Mouse (Mus musculus) hindbrain, embryonic 13.5 days (tissue): ENCODE measurements around the gene Hoxa13. TPM values are rescaled to one million over a fixed set of nuclear protein-coding genes. Genes with fewer than 3 reads are reported as not detected.

Experiments used
- ATAC-seq: fragments of 200-750 bp; cut with Nextera tagmentation; 2 replicates; pipeline ENCODE4 v1.8.0; 2017; ENCODE audit warnings: moderate TSS enrichment; ENCODE audit not compliant: low FRiP score
- H3K27ac ChIP-seq: fragments of 300-500 bp; sonication (generic); 2 replicates; pipeline ENCODE4 v1.5.1; 2015; ENCODE audit warnings: inconsistent platforms, mild to moderate bottlenecking, moderate library complexity
- H3K27me3 ChIP-seq: fragments of 300-500 bp; sonication (generic); 2 replicates; pipeline ENCODE4 v1.6.1; 2015; ENCODE audit warnings: mild to moderate bottlenecking, inconsistent platforms
- H3K36me3 ChIP-seq: fragments of 300-500 bp; sonication (generic); 2 replicates; pipeline ENCODE4 v1.6.1; 2015; ENCODE audit warnings: mild to moderate bottlenecking, inconsistent platforms
- H3K4me1 ChIP-seq: fragments of 300-500 bp; sonication (generic); replicated peaks from 2 replicates; pipeline ENCODE4 v1.6.1; 2015; ENCODE audit warnings: inconsistent platforms
- H3K4me2 ChIP-seq: fragments of 300-500 bp; sonication (generic); 2 replicates; pipeline ENCODE4 v1.6.1; 2015; ENCODE audit warnings: inconsistent platforms, mild to moderate bottlenecking, moderate library complexity
- H3K4me3 ChIP-seq: fragments of 300-500 bp; sonication (generic); 2 replicates; pipeline ENCODE4 v1.5.1; 2015; ENCODE audit warnings: mild to moderate bottlenecking, inconsistent platforms
- H3K9ac ChIP-seq: fragments of 300-500 bp; sonication (generic); 2 replicates; pipeline ENCODE4 v1.6.1; 2015; ENCODE audit warnings: mild to moderate bottlenecking, inconsistent platforms
- H3K9me3 ChIP-seq: fragments of 300-500 bp; sonication (generic); 2 replicates; pipeline ENCODE4 v1.6.1; 2016; ENCODE audit warnings: inconsistent platforms
- WGBS: fragments of 180-500 bp; shearing (Covaris S2); methylation state at CpG from one replicate; pipeline ENCODE4 v1.1.7; 2015; 5-methylcytosine and 5-hydroxymethylcytosine counted together
- polyA plus RNA-seq: library from polyadenylated mRNA; unstranded; fragments of >200 nt; fragmentation: Nextera tagmentation; extraction: Ambion mirVana; gene quantifications from 2 replicates; pipeline ENCODE4 v1.2.1, GENCODE M21; 2015

Gene Hoxa13
- polyA plus RNA-seq, 1 experiment from 2014 or later: not detected

DNA sequence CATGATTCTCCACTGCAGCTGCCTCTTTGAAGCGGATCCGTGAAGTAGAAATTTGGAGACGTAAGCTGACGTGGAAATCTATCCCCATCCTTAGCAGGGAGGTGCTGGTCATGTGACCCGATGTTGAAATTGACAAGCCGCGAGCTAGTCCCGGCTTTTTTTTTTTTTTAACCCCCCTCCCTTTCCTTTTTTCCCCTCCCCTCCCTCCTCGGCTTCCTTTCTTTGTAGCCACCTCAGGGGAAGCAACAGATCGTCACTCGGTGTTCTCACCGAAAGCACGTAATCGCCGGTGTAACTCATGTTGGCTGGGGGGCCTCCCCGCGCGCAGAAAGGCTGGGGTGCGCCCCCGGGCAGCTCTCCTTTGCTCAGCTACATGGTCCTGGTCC lies 14.9 kb downstream of the Hoxa13 start, which contains the start of gene Hoxa11:
Gene Hoxa11 (minus strand): TSS at position 54 of the 386 bp plus-strand sequence.
- H3K36me3 ChIP-seq: no peaks in the 10 kb centered on the region
- no peak within 1 kb of the TSS for H3K4me2 ChIP-seq
- no peaks in the 10 kb centered on the region for H3K9me3 ChIP-seq
- under 1% methylated on average over 20 of the region's 20 CpGs for WGBS
- peaks cover 99% of the 10 kb centered on the region for H3K27me3 ChIP-seq
- H3K4me1 ChIP-seq: 0 out of 2 replicates have a peak, but pooled peaks cover 5% of the 10 kb centered on the region
- no peak for ATAC-seq
- H3K4me3 ChIP-seq: no peak within 1 kb of the TSS
- H3K27ac ChIP-seq: no peak within 1 kb of the TSS
- no peak within 1 kb of the TSS for H3K9ac ChIP-seq

- Histone ChIP-seq H3K27me3 (peaks cover 99% of the 10 kb centered on the region), H3K4me1 (0 out of 2 replicates have a peak, but pooled peaks cover 9% of the 10 kb centered on the region), H3K4me2 (no peak overlapping the region), H3K4me3 (no peak overlapping the region), H3K9me3 (no peaks in the 10 kb centered on the region), H3K27ac (no peak overlapping the region), H3K36me3 (no peaks in the 10 kb centered on the region), H3K9ac (no peak overlapping the region)
- ATAC-seq: no peak
- WGBS: under 1% methylated on average over 71 of the region's 71 CpGs
Observed at GRCm38 (mm10) chr6:52245040-52245756, 15.5 kb downstream of the Hoxa13 start.

GRCm38 (mm10) chr6:52244471-52245039 lies 16.1 kb downstream of the Hoxa13 start:
- peaks cover 99% of the 10 kb centered on the region for H3K27me3 ChIP-seq
- 0 out of 2 replicates have a peak, but pooled peaks cover 10% of the 10 kb centered on the region for H3K4me1 ChIP-seq
- H3K4me2 ChIP-seq: no peak overlapping the region
- 2% methylated on average over 23 of the region's 23 CpGs for WGBS
- H3K36me3 ChIP-seq: no peaks in the 10 kb centered on the region
- ATAC-seq: no peak
- H3K9ac ChIP-seq: no peak overlapping the region
- H3K9me3 ChIP-seq: no peaks in the 10 kb centered on the region
- no peak overlapping the region for H3K4me3 ChIP-seq
- no peak overlapping the region for H3K27ac ChIP-seq

- H3K4me1 ChIP-seq: 0 out of 2 replicates have a peak, but pooled peaks cover 10% of the 10 kb centered on the region
Observed at GRCm38 (mm10) chr6:52243681-52244121, 17.0 kb downstream of the Hoxa13 start.

GRCm38 (mm10) chr6:52242801-52243332 lies 17.8 kb downstream of the Hoxa13 start:
- Histone ChIP-seq H3K4me3 (no peak overlapping the region), H3K9me3 (no peaks in the 10 kb centered on the region), H3K4me2 (no peak overlapping the region), H3K27ac (no peak overlapping the region), H3K4me1 (0 out of 2 replicates have a peak, but pooled peaks cover 10% of the 10 kb centered on the region), H3K36me3 (no peaks in the 10 kb centered on the region), H3K27me3 (peaks cover 98% of the 10 kb centered on the region), H3K9ac (no peak overlapping the region)
- ATAC-seq: no peak
- 1% methylated on average over 4 of the region's 4 CpGs for WGBS

More at GRCm38 (mm10) chr6:52243681-52244121, 17.0 kb downstream of the Hoxa13 start:
- no peaks in the 10 kb centered on the region for H3K9me3 ChIP-seq
- H3K9ac ChIP-seq: no peak overlapping the region
- H3K36me3 ChIP-seq: no peaks in the 10 kb centered on the region
- no peak overlapping the region for H3K4me3 ChIP-seq
- no peak overlapping the region for H3K27ac ChIP-seq
- H3K4me2 ChIP-seq: no peak overlapping the region
- peaks cover 98% of the 10 kb centered on the region for H3K27me3 ChIP-seq
- WGBS: 1% methylated on average over 12 of the region's 12 CpGs
- no peak for ATAC-seq

- H3K4me2 ChIP-seq: no peak overlapping the region
- H3K27ac ChIP-seq: no peak overlapping the region
- 0 out of 2 replicates have a peak, but pooled peaks cover 10% of the 10 kb centered on the region for H3K4me1 ChIP-seq
- H3K9ac ChIP-seq: no peak overlapping the region
- 3% methylated on average over 9 of the region's 9 CpGs for WGBS
- no peaks in the 10 kb centered on the region for H3K36me3 ChIP-seq
- no peak for ATAC-seq
- H3K9me3 ChIP-seq: no peaks in the 10 kb centered on the region
- H3K4me3 ChIP-seq: no peak overlapping the region
- peaks cover 98% of the 10 kb centered on the region for H3K27me3 ChIP-seq
Observed at GRCm38 (mm10) chr6:52241001-52241621, 19.6 kb downstream of the Hoxa13 start.

GRCm38 (mm10) chr6:52240389-52241000 lies 20.2 kb downstream of the Hoxa13 start, which contains the start of gene Hoxa10:
TSS of gene Hoxa10 (minus strand) at chr6:52240854.
- WGBS: under 1% methylated on average over 35 of the region's 35 CpGs
- no peaks in the 10 kb centered on the region for H3K36me3 ChIP-seq
- H3K9me3 ChIP-seq: no peaks in the 10 kb centered on the region
- no peak within 1 kb of the TSS for H3K27ac ChIP-seq
- no peak within 1 kb of the TSS for H3K4me2 ChIP-seq
- no peak for ATAC-seq
- H3K4me1 ChIP-seq: 0 out of 2 replicates have a peak, but pooled peaks cover 10% of the 10 kb centered on the region
- peaks cover 98% of the 10 kb centered on the region for H3K27me3 ChIP-seq
- no peak within 1 kb of the TSS for H3K9ac ChIP-seq
- peak within 1 kb of the TSS; percentile 12; the same call in 1 of the 2 replicates for H3K4me3 ChIP-seq

GRCm38 (mm10) chr6:52239625-52240388 lies 20.9 kb downstream of the Hoxa13 start:
- H3K4me2 ChIP-seq: no peak overlapping the region
- WGBS: under 1% methylated on average over 30 of the region's 30 CpGs
- H3K36me3 ChIP-seq: no peaks in the 10 kb centered on the region
- H3K9me3 ChIP-seq: no peaks in the 10 kb centered on the region
- H3K4me1 ChIP-seq: 0 out of 2 replicates have a peak, but pooled peaks cover 5% of the 10 kb centered on the region
- H3K4me3 ChIP-seq: peak overlapping the region; percentile 12; the same call in 1 of the 2 replicates
- H3K9ac ChIP-seq: no peak overlapping the region
- peaks cover 98% of the 10 kb centered on the region for H3K27me3 ChIP-seq
- no peak for ATAC-seq
- no peak overlapping the region for H3K27ac ChIP-seq

GRCm38 (mm10) chr6:52238976-52239375 lies 21.7 kb downstream of the Hoxa13 start:
- 3% methylated on average over 7 of the region's 7 CpGs for WGBS
- no peak overlapping the region for H3K4me2 ChIP-seq
- H3K9ac ChIP-seq: no peak overlapping the region
- H3K4me3 ChIP-seq: no peak overlapping the region
- no peak for ATAC-seq
- no peak overlapping the region for H3K27ac ChIP-seq
- H3K9me3 ChIP-seq: no peaks in the 10 kb centered on the region
- H3K4me1 ChIP-seq: 0 out of 2 replicates have a peak, but pooled peaks cover 5% of the 10 kb centered on the region
- H3K27me3 ChIP-seq: peaks cover 98% of the 10 kb centered on the region
- H3K36me3 ChIP-seq: no peaks in the 10 kb centered on the region

DNA sequence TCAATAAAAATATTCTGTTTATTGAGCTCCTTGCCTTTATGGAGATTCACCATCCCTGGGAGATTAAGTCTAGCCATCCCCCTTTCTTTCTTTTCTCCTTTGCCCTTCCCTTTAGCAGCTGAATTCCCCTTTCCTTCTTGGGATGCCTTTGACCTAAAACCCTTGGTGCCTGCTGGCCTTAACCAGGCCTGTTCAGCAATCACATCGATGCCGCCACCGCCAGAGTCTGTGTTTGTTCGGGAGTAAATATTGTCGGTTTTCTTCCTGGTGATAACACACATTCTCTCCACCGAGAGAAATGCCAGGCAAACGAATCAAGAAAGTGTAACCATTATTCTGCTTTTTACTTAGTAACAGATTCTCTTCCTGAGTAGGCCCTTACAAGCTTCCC lies 22.5 kb downstream of the Hoxa13 start:
- Histone ChIP-seq H3K4me1 (0 out of 2 replicates have a peak, but pooled peaks cover 5% of the 10 kb centered on the region), H3K36me3 (no peaks in the 10 kb centered on the region), H3K27ac (no peak overlapping the region), H3K4me3 (no peak overlapping the region), H3K27me3 (peaks cover 98% of the 10 kb centered on the region), H3K9ac (no peak overlapping the region), H3K9me3 (no peaks in the 10 kb centered on the region), H3K4me2 (no peak overlapping the region)
- ATAC-seq: no peak
- 4% methylated on average over 7 of the region's 7 CpGs for WGBS
